Mouse (Mus musculus): ENCODE measurements around the gene Suox. TPM values are rescaled to one million over a fixed set of nuclear protein-coding genes. Genes with fewer than 3 reads are reported as not detected.
"Not testable (repeated sequence)": the region's sequence is repeated elsewhere in the genome, so short reads cannot be mapped to it uniquely, and the experiment has no call there.

Suox gene
- total RNA-seq, 2 experiments from 2014 or later: 12.2 to 12.4 TPM

DNA sequence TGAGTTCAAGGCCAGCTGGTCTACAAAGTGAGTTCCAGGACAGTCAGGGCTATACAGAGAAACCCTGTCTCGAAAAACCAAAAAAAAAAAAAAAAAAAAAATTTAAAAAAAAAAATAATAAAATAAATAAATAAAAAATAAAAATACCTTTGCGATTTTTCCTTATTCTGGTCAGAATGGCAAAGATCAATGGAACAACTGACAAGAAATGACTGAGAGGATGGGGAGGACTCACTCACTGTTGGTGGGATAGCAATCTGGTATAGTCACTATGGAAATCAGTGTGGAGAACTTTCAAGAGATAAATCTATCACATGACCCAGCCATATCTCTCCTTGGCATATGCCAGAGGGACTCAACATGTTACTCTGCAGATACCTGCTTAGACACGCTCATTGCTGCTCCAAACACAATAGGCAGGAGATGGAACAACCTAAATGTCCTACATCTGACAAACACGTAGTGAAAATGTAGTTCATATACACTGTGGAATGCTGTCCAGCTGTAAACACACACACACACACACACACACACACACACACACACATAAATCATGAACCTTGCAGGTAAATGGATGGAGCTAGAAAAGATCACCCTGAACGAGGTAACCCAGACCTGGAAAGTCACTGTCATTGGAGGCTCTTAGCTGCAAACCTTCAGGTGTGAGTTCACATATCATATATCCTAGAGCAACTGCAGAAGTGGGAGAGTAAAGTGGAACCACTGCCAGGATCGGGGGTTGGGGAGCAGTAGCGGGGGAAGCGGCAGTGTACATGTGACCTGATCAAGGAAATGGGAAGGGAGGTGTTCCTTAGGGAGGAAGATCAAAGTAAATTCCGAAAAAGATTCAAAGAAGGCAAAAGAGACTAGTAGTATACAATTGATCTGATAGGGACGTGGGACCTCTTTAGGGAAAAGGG lies 46.2 kb downstream of the Suox start:
- no peak for DNase-seq (ENCODE audit: low spot score in 2 of 2)

DNA sequence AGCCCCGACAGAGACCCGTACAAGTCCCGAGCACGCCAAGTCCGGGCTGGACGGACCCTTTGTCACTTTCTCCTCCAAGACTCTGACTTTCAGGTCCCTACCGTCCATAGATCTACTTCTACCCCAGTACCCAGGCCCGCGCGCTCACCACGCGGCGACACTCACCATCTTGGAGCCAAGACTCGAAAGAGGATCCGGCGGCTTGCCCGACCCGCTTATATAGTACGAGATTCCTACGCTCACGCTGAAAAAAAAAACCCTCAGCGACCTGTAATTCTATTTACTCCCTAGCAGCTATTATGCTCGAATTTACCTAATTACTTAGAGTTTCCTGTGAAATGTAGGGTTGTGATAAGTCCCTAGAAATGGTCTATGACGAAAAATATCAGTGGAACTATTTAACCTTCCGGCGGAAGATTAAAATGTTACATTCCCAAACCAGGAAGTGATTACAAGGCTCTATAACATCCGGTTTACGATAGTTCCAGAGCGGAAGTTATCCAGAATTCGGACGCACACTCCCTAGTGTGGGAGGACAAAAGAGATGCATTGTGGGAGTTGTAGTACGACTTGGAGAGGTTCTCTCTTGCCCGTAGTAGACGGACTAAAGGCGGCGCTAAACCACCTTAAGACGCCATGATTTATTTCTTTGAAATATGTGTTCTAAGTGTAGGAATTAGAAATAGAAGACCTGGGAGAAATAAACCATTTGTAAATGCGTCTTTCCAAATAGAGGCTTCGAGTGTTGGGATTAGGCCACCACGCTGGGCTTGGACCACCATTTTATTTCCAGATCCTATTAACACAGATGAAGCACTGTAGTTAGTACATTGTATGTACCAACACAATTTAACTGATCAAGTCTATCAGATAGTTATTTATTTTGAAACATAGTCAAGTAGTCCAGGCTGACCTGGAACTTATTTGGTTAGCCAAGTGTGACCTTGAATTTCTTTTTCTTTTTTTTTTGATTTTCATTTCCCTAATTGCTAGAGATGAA lies 47.3 kb downstream of the Suox start, which contains the start of gene Rps26:
Gene Rps26 (minus strand): TSS at position 437 of the 1,000 bp plus-strand sequence.
- peak; percentile 83 to 90 for DNase-seq (ENCODE audit: low spot score in 2 of 2)

DNA sequence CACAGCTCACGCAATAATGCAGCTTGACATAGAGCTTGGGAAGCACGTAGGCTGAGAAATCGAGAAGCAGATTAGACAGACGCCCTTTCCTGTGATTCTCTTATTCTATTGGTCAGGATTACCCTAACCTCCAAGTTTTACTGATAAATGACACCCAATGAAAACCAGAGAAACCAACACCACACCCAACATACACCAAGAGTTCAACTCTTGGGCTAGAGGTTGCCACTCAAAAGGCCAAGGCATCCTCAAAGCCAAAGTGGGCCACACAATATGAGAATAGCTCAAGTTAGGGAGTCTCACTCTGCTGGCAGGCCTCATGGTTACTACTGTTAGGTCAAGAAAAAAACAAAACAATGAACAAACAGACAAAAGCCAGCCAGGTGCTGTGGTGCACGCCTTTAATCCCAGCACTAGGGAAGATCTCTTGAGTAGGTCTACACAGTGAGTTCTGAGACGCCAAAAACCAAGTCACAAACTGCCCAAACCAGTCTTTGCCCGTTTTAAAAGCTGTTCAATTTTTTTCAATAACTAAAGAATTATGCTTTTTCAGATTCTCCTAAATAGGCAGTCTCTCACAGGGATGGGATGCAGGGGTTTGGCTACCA lies 48.5 kb downstream of the Suox start:
- DNase-seq (ENCODE audit: low spot score in 2 of 2): no peak

DNA sequence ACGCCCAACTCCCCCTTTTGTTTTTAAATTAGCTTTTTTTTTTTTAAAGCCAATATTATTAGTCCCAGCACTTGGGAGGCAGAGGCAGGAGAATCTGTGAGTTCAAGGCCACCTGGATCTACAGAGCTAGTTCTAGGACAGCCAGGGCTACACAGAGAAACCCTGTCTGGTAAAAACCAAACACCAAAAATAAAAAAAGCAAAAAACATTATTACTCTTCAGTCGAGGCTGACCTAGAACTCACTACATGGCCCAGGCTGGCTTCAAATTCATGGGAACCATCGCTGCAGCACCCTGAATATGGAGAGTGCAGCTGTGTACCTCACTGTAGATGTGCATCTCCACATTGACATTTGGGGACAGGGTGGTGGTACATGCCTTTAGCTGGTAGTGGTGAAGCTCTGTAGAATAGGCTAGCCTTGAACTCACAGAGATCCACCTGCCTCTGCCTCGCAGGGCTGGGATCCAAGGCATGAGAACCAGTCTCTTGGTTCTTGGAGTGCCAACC lies 50.7 kb downstream of the Suox start:
- DNase-seq (ENCODE audit: low spot score in 2 of 2): not testable (repeated sequence)

DNA sequence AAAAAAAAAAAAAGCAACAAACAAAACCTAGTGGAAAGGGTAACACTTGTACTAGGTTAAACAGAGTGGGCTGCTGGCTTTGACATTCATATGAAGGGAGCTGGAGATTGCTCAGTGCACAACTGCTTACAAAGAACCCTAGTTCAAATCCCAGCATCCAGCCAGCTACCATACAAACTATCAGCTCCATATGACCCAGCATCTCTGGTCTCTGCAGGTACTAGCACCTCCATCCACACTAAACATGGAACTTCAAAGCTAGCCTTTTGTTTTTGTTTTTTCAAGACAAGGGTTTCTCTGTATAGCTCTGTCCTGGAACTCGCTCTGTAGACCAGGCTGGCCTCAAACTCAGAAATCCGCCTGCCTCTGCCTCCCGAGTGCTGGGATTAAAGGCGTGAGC lies 51.2 kb downstream of the Suox start:
- DNase-seq (ENCODE audit: low spot score in 2 of 2): no peak

DNA sequence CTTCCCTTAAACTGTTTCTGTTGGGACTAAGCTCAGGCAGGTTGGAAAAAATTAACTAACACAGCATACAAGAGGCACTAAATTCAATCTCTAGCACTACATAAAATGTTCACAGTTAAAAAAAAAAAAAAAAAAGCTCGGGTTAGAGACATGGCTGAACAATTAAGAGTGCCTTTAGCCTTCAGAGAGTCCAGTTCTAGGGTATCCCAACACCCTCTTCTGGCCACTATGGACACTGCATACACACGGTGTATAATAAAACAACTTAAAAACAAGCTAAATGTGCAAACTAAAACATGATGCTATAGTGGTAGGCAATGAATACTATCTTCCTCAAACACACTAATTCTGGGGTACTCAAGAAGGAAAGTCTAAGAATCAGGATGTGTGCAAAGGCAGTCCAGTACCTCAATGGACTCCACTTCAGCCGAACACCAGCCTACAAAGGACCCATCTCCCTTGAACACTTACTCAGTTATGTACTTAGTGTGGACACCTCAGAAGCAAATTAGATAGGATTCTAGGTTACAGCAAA lies 51.8 kb downstream of the Suox start:
- DNase-seq (ENCODE audit: low spot score in 2 of 2): no peak

DNA sequence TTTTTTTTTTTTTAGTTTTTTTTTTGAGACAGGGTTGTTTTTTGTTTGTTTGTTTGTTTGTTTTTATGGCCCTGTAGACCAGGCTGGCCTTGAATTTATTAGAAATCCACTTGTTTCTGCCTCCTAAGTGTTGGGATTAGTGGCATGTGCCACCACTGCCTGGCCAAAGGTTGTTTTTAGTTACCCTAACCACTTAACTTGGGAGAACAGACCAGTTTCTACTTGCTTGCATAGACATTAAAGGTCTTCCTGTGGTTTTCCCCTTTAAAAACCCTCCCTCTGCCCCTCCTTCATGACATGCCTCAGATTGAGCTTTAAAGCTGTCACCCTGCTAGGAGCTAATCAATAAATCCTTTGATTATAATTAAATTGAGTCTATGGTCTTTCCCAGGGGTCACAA lies 53.6 kb downstream of the Suox start:
- no peak for DNase-seq (ENCODE audit: low spot score in 2 of 2)

Other genes starting within 250 kb of the Suox start
- 100 to 1,000 TPM; 265 to 267 TPM for gene Smarcc2, start 214.8 kb downstream of the Suox start, total RNA-seq (2021)
- 100 to 1,000 TPM; 576 to 616 TPM for gene Myl6, start 179.9 kb downstream of the Suox start, total RNA-seq (2021)
- gene Myl6b, start 175.4 kb downstream of the Suox start, total RNA-seq (2021): 10 to 100 TPM; 31.5 to 34.9 TPM
- 10 to 100 TPM; 13.1 to 13.2 TPM for gene Esyt1, start 148.2 kb downstream of the Suox start, total RNA-seq (2021)
- 10 to 100 TPM; 15.9 to 20.7 TPM for gene Zc3h10, start 126.3 kb downstream of the Suox start, total RNA-seq (2021)
- gene Rpl41, start 124.8 kb downstream of the Suox start, total RNA-seq (2021): 1,000 to 10,000 TPM; 1,493 to 1,582 TPM
- gene Pa2g4, start 108.1 kb downstream of the Suox start, total RNA-seq (2021): 10 to 100 TPM; 58.3 TPM
- 1 to 10 TPM; 5.1 to 5.2 TPM for gene Erbb3, start 84.4 kb downstream of the Suox start, total RNA-seq (2021)
- gene Rps26, start 47.3 kb downstream of the Suox start, total RNA-seq (2021): 100 to 1,000 TPM; 232 to 257 TPM
- 10 to 100 TPM; 12.8 to 17.6 TPM for gene Ikzf4, start 28.1 kb downstream of the Suox start, total RNA-seq (2021)
- 100 to 1,000 TPM; 131 to 136 TPM for gene Rab5b, start 22.2 kb upstream of the Suox start, total RNA-seq (2021)
- under 1 TPM; 0.54 to 0.88 TPM for gene Pmel, start 30.1 kb upstream of the Suox start, total RNA-seq (2021)
- gene Cdk2, start 31.0 kb upstream of the Suox start, total RNA-seq (2021): 1 to 10 TPM; 1.4 to 2.6 TPM
- gene Dgka, start 70.8 kb upstream of the Suox start, total RNA-seq (2021): 1 to 10 TPM; 8.2 to 8.5 TPM
- gene Pym1, start 73.8 kb upstream of the Suox start, total RNA-seq (2021): 10 to 100 TPM; 25.0 to 25.7 TPM
- under 1 TPM; 0.63 to 0.66 TPM for gene Mmp19, start 116.8 kb upstream of the Suox start, total RNA-seq (2021)
- gene Dnajc14, start 130.0 kb upstream of the Suox start, total RNA-seq (2021): 10 to 100 TPM; 64.6 to 67.0 TPM
- 1 to 10 TPM; 6.9 to 7.1 TPM for gene Tmem198b, start 130.3 kb upstream of the Suox start, total RNA-seq (2021)
- 10 to 100 TPM; 39.5 to 39.6 TPM for gene Sarnp, start 143.3 kb upstream of the Suox start, total RNA-seq (2021)
- 1 to 10 TPM; 8.0 to 8.6 TPM for gene Ormdl2, start 147.6 kb upstream of the Suox start, total RNA-seq (2021)
- gene Gdf11, start 217.6 kb upstream of the Suox start, total RNA-seq (2021): 10 to 100 TPM; 12.5 to 15.2 TPM
- 10 to 100 TPM; 69.1 to 71.4 TPM for gene Cd63, start 226.9 kb upstream of the Suox start, total RNA-seq (2021)
- gene Rdh5, start 248.8 kb upstream of the Suox start, total RNA-seq (2021): 1 to 10 TPM; 3.6 to 7.6 TPM
- 10 to 100 TPM; 79.8 to 82.3 TPM for gene Bloc1s1, start 250.0 kb upstream of the Suox start, total RNA-seq (2021)

Measured in left cerebral cortex, adult 18-20 months (tissue).